Mouse (Mus musculus) macrophage (primary cell): ENCODE data around the gene Gorasp1. TPM values are rescaled to one million over a fixed set of nuclear protein-coding genes. Genes with fewer than 3 reads are reported as not detected.

Experiments
- H3K27ac ChIP-seq: fragments of 350-480 bp; formaldehyde crosslinking; 2 replicates; pipeline ENCODE4 v1.9.0; 2021
- H3K36me3 ChIP-seq: fragments of 350-480 bp; formaldehyde crosslinking; 2 replicates; pipeline ENCODE4 v1.9.0; 2021; ENCODE audit errors: inconsistent target
- H3K4me3 ChIP-seq: fragments of 350-480 bp; formaldehyde crosslinking; 2 replicates; pipeline ENCODE4 v1.9.0; 2021; ENCODE audit errors: inconsistent target
- H3K79me2 ChIP-seq: fragments of 350-480 bp; formaldehyde crosslinking; 2 replicates; pipeline ENCODE4 v1.9.0; 2021; ENCODE audit errors: inconsistent target
- WGBS: methylation state at CpG from one replicate; pipeline ENCODE4 v1.1.7; 2026; ENCODE audit warnings: inconsistent platforms; ENCODE audit not compliant: missing documents; 5-methylcytosine and 5-hydroxymethylcytosine counted together
- polyA plus RNA-seq: library from polyadenylated mRNA; stranded (reverse); fragments of 250-400 nt; gene quantifications from 3 replicates; pipeline ENCODE4 v1.2.4, GENCODE M21; 2018; ENCODE audit warnings: inconsistent platforms
- total RNA-seq, 78 experiments: library from RNA; depleted of rRNA; stranded (reverse); fragments of 250-400 nt; gene quantifications; 1 replicate in 9 of 78; 2 replicates in 24 of 78; 3 replicates in 43 of 78; 4 replicates in 2 of 78; pipeline ENCODE4 v1.2.4; 2018; ENCODE audit warnings: inconsistent platforms in 56 of 78

Gorasp1 gene
- total RNA-seq (2018; cell fraction: chromatin; rRNA removed), result 10 to 100 TPM in 11 of 26 experiments, 1 to 10 TPM in 15; 1.7 to 16.2 (median 8.2) TPM
- total RNA-seq (2018; cell fraction: cytosol; rRNA removed), result 10 to 100 TPM in 14 of 26 experiments, 1 to 10 TPM in 12; 4.2 to 15.1 (median 10.6) TPM
- 10 to 100 TPM in 9 of 26 experiments, 1 to 10 TPM in 17; 2.4 to 24.8 (median 6.7) TPM for total RNA-seq (2018; cell fraction: nucleus; rRNA removed)
- 5.6 to 12.2 TPM (median 9.6 TPM) in 3 replicates for polyA plus RNA-seq

GRCm38 (mm10) chr9:119937005-119937773, at the start of gene Gorasp1, which contains the start of gene Ttc21a:
Gene Gorasp1, minus strand, starts transcription at chr9:119937565.
Gene Ttc21a, plus strand, starts transcription at chr9:119937606.
- WGBS, result under 1% methylated on average over 36 of the region's 40 CpGs
- Histone ChIP-seq H3K79me2 (peaks cover 22% of the 10 kb centered on the region; the same call in 1 of the 2 replicates), H3K36me3 (no peaks in the 10 kb centered on the region), H3K4me3 (peak within 1 kb of the TSS; percentile 81), H3K27ac (peak within 1 kb of the TSS; percentile 65)

DNA sequence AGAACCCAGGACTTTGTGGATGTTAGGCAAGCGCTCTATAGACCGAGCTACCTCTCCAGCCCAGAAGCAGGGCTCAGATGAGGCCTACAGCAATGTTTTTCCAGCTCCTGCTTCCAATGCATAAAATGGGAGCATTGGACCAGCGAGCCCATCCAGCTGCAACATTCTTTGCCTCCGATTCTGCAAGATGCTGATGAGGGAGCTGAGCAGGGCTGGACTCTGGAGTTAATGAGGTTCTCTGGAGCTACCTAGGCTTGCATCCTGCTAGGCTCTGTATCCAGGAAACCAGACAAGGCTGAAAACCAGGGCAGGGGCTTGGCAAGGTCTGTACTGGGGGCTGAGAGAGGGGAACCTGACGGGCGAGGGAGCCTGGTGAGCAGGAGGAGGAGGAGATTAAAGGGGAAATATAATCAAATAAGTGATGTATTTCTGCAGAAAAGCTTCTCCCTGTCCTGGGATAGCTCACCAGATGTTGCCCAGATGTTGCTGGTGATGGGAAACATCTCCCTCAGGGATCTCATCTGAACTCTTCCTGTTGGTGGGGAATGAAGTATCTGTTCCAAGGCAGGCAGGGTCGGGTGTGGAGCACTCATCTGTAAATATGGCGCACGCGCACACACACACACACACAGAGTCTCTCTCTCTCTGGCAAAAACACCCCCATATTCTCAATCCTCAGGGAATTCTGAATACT, 48.7 kb upstream of the Gorasp1 start:
- H3K27ac ChIP-seq, result no peak overlapping the region
- no peak overlapping the region for H3K4me3 ChIP-seq
- 87% methylated on average over 10 of the region's 10 CpGs for WGBS
- H3K36me3 ChIP-seq, result no peaks in the 10 kb centered on the region
- peaks cover 22% of the 10 kb centered on the region for H3K79me2 ChIP-seq

GRCm38 (mm10) chr9:119984536-119985011, 47.2 kb upstream of the Gorasp1 start, which contains the start of gene Csrnp1:
Gene Csrnp1, minus strand, starts transcription at chr9:119984658.
- Histone ChIP-seq H3K27ac (no peak within 1 kb of the TSS), H3K79me2 (peaks cover 36% of the 10 kb centered on the region), H3K4me3 (peak within 1 kb of the TSS; percentile 47), H3K36me3 (no peaks in the 10 kb centered on the region)
- WGBS, result 74% methylated on average over 13 of the region's 14 CpGs

DNA sequence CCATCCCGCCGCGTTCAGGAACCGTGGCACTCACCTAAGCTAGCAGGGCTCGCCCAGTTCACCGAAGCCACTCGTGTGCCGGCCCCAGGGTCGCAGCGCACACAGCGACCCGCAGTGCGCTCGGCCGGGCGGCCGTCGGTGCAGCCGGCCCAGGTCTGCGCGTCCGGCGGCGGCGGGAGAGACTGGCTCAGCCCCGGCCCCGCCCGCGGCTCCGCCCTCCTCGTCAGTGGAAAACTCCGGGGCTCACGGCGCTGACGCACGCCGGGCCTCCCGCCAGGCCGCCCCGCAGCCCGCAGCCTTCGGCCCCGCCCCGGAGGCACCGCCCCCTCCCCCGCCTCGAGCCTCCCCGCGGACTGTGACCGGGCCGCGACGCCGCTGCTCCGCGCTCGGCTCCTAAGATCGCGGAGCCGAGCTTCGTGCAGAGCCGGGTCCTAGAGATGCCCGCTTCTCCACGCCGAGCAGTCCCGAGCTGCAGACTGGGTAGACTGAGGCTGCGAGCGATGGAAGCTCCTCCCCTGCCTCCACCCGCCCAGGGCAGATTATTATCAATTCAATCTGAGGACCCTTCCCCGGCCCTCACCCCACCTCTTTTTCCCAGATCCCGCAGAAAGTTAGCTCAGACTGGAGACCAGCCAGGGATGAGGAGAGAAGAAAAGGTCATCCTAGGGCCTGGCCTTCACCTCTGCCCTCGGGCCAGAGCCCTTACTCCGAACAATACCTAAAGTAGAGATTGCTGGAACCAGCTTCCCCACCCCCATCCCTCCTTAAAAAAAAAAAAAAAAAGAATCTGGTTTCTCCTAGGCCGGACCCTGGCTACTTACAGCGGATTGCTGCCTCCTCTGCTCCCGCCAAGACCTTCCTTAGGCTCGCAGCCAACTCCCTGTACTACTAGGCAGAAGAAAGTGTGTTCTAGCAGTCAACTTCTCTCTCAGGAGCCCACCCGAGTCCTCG, 46.5 kb upstream of the Gorasp1 start:
- Histone ChIP-seq H3K36me3 (no peaks in the 10 kb centered on the region), H3K4me3 (peak overlapping the region; percentile 47), H3K79me2 (peaks cover 43% of the 10 kb centered on the region), H3K27ac (no peak overlapping the region)
- 6% methylated on average over 70 of the region's 79 CpGs for WGBS

- peak overlapping the region; percentile 91 for H3K27ac ChIP-seq
- peaks cover 51% of the 10 kb centered on the region for H3K79me2 ChIP-seq
- H3K36me3 ChIP-seq, result no peaks in the 10 kb centered on the region
- H3K4me3 ChIP-seq, result peak overlapping the region; percentile 47
- WGBS, result 2% methylated on average over 46 of the region's 48 CpGs
These were observed 45.7 kb upstream of the Gorasp1 start for GRCm38 (mm10) chr9:119982956-119983551.

DNA sequence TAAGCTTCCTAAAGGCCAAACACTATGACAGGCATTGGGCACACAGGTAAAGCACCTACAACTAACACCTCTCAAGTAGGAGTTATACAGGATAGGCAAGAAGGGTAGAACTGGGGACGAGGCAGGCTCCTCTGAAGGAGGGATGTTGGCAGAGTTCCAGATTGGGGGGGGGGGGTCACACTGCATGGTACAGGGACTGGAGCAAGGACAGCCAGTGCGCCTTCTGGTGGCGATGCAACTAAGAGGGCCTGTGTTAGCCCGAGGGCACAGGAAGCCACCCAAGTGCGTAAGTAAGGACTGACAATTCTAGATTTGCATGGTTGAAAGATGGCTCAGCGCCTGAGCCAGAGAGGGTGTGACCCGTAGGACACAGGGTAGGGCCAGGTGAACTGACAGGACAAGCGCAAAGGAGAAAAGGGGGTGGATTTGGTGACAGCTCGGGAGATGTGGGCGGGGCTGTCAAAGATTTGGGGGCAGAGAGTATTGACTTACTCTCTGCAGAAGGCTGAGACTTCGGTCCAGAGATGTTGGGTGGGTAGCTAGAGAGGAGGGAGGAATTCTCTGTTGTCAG, 45.0 kb upstream of the Gorasp1 start:
- Histone ChIP-seq H3K27ac (peak overlapping the region; percentile 91), H3K79me2 (peaks cover 59% of the 10 kb centered on the region), H3K36me3 (no peaks in the 10 kb centered on the region), H3K4me3 (peak overlapping the region; percentile 47)
- WGBS, result under 1% methylated on average over 10 of the region's 11 CpGs

DNA sequence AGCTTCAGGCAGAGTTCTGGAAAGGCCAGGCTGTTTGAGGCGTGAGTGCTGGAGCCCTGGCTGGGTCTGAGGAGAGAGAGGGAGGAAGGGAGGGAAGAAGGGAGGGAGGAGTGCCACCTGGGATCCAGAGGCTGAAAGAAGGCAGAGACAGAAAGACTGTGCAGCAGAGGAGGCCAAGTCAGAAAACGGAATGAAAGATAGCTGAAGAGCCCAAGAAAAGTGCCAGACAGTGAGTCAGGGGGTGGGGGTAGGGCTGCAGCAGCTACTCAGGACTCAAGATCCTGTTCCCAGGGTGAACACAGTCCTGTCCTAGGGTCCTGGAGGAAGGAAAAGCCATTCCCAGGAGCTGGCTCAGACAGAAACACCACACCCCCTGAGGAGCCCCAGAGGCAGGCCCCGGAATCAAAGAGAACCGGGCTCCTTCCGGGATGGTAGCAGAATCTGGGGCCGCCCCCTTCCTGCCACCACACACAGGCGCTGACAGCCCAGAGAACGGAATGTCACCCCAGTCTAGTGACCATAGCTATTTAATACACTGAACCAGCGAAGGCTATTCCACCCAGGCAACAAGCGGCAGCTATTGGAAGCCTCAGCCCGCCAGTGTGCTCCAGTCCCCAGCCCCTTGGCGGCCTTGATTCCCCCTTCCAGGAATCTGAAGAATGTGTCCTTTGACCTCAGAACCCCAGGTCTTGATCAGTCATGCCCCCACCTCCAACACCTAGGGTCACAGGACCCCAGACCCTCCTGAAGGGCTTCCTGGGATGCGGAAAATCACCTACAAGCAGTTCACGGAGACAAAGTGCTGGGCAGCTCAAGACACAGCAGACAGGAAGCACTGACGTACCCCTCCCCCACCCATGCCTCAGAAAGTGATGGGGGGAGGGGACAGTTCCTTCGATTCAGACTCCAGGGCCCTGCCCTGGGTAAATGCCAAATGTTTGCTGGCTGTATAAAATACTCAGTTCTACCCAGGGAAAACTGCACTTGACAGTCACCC, 44.1 kb upstream of the Gorasp1 start:
- peak overlapping the region; percentile 47 for H3K4me3 ChIP-seq
- peak overlapping the region; percentile 91 for H3K27ac ChIP-seq
- H3K36me3 ChIP-seq, result no peaks in the 10 kb centered on the region
- WGBS, result 3% methylated on average over 16 of the region's 16 CpGs
- H3K79me2 ChIP-seq, result peaks cover 67% of the 10 kb centered on the region

DNA sequence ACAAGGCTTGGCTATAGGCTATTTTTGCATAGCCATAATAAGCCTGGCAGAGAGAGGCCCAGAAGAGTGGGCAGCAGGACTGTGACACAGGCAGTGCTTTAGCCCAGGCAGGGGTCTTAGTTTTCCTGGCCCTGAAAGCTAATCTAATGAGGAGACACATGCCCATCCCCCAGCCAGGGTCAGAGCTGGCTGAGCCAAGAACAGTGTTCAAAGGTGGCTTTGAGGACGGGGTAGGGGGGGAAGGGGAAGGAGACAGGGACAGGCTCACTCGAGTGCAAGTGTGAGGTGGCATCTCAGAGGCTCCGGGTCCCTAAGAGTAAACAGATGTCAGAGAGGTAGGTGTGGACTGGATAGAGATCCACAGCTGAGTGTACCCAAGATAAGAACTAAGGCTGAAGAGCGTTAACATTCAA, 43.4 kb upstream of the Gorasp1 start:
- WGBS, result 34% methylated on average over 4 of the region's 4 CpGs
- Histone ChIP-seq H3K36me3 (no peaks in the 10 kb centered on the region), H3K27ac (peak overlapping the region; percentile 91), H3K4me3 (peak overlapping the region; percentile 47; the same call in 1 of the 2 replicates), H3K79me2 (peaks cover 74% of the 10 kb centered on the region)

DNA sequence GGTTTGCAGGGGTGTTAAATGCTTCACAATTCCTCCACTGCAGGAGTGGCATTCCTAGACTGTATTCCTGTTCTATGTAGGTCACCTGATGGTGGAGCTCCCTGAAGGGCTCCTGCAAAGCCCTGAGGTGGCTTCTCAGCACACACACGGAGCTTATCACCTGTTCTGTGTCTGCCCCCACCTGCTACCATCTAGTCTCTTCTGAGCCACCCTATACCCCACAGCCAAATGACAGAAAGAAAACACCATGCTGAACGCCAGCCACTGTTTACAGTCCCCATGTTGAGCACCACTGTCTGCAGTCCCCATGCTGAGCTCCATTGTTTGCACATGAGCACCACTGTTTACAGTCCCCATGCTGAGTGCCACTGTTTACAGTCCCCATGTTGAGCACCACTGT, 42.4 kb upstream of the Gorasp1 start:
- Histone ChIP-seq H3K79me2 (peaks cover 81% of the 10 kb centered on the region), H3K4me3 (no peak overlapping the region), H3K27ac (no peak overlapping the region), H3K36me3 (peaks cover 8% of the 10 kb centered on the region; the same call in 1 of the 2 replicates)
- 82% methylated on average over 2 of the region's 2 CpGs for WGBS

GRCm38 (mm10) chr9:119978811-119979441, 41.6 kb upstream of the Gorasp1 start:
- H3K79me2 ChIP-seq, result peaks cover 81% of the 10 kb centered on the region
- no peak overlapping the region for H3K27ac ChIP-seq
- H3K4me3 ChIP-seq, result no peak overlapping the region
- peaks cover 16% of the 10 kb centered on the region for H3K36me3 ChIP-seq
- WGBS, result 52% methylated on average over 6 of the region's 6 CpGs

DNA sequence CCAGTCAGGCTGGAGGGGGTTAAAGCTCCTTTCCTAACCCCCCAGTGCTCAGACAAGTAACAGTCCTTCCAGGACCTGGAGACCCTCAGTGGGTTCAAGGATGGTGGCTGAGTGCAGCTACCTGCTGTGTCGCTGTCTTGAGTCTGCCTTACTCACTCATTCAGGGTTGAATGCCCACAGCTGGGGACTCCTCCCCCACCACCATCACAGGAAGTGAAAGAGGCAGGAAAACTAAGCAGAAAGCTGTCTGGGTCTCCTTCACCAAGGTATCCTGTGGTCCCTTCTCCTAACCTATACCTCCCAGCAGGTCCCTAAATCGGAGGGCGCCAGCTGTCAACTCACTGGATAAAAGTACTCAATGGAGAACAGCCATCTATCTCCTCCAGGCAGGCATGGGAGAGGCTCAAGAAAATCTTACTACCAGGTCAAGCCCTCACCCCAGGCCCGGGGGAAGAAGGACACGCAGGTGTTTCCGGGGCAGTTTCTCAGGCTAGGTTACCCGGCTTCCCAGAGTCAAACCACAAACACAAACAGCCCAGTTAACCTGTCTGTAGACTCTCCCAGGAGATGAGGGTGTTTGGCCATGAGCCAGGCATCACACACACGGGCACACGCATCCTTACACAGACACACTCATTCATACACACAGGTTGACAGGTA, 40.9 kb upstream of the Gorasp1 start:
- no peak overlapping the region for H3K27ac ChIP-seq
- H3K36me3 ChIP-seq, result peaks cover 23% of the 10 kb centered on the region
- 17% methylated on average over 9 of the region's 9 CpGs for WGBS
- H3K79me2 ChIP-seq, result peaks cover 81% of the 10 kb centered on the region
- no peak overlapping the region; the same call in 1 of the 2 replicates for H3K4me3 ChIP-seq
